Mouse (Mus musculus): ENCODE measurements around the gene Cacna2d3. TPM values are rescaled to one million over a fixed set of nuclear protein-coding genes. Genes with fewer than 3 reads are reported as not detected.

The Cacna2d3 gene
- total RNA-seq, 2 experiments from 2014 or later, result 81.8 to 88.4 TPM

DNA sequence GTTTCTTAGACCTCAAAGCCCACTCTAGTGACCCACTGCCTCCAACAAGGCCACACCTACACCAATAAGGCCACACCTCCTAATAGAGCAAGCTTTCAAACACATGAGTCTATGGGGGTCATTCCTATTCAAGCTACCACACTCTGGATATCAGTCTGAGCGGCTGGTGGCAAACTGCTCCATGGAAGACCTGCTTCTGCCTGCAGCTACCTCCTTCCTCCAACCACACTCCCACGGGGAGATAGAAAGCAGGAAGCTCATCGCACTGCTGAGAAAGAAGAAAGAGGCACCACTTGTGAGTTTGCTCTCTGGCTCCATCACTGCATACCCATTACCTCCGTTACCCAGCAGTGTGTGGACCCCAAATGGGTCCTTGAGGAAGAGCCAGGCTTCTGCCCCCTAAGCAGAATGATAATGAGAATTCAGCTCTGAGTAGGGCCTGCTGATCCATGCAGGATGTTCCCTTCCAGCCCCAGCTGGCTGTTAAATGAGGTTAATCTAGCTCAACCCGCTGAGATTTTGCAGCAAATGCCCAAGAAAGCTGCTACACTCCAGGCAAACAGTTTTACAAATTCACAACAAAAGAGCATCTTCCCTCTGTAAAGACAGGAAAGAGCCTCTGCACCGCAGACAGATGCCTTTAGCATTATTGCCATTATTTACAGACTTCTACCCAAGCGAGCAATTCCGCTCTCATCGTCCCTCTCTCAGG, 397.8 kb downstream of the Cacna2d3 start:
- intact Hi-C loops (cut with DNase I), result no loop called here
- DNase-seq (ENCODE audit: extremely low spot score in 1 of 2, low spot score in 2 of 2), result no peak

DNA sequence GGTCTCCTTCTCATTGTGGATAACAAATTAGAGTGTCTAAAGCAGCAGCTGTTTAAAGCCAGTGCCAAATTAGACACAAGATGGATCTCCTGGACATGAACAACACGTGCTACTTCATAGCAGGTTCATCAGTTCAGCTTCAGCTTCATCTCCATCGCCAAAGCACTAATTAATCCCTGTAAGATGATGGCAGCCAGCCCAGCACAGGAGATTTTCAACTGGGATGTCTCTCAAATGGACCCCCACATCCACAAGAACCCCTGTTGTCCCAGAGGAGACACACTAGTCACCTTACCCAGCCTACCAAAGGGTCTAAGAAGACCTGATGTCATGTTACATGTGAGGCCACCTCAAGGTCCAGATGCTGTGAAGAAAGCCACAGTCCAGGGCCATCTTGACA, 408.2 kb downstream of the Cacna2d3 start:
- DNase-seq (ENCODE audit: extremely low spot score in 1 of 2, low spot score in 2 of 2), result no peak
- intact Hi-C loops (cut with DNase I), result no loop called here

DNA sequence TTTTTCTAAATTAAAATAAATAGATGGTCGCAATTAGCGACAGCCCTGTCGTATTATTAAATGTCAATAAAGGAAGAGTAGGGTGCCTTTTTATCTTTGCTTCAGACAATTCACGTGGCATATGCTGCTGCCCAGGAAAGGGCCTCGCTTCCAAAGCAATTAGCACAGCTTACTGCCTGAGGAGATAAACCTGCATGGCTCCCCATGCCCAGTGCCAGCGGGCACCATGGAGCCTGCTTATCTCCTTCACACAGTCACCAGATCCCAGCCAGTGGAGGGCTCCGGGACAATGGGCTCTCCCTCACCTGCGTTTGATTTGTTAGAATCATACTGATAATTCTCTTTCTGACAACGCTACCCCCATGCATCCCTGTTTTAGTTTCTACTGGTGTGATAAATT, 416.0 kb downstream of the Cacna2d3 start:
- intact Hi-C loops (cut with DNase I), result no loop called here
- no peak for DNase-seq (ENCODE audit: extremely low spot score in 1 of 2, low spot score in 2 of 2)

DNA sequence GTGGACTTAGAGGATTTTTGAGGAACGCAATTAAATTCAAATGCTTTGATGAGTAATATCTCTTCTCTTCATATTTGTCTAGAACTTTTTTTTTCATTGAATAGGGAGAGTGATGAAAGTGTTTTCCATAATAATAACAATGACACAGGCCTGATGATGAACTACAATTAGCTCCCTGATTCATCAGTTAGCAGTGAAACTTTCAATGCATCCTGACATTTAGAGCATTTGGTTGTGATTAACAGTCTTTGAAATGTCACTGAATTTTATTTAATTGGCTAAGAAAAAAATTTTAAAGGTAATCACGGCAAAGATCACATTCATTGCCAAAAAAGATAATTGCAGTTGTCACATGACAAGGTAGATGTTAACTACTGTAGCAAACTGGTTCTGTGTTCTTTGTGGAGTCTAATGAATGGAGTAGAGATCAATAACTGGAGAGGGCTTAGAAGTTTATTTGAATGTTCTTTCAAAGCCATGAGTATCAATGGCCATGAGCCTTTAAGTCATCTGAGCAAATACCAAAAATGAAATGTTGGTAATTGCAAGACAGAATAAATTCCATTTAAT, 425.4 kb downstream of the Cacna2d3 start:
- intact Hi-C loops (cut with DNase I), result no loop called here
- no peak for DNase-seq (ENCODE audit: extremely low spot score in 1 of 2, low spot score in 2 of 2)

DNA sequence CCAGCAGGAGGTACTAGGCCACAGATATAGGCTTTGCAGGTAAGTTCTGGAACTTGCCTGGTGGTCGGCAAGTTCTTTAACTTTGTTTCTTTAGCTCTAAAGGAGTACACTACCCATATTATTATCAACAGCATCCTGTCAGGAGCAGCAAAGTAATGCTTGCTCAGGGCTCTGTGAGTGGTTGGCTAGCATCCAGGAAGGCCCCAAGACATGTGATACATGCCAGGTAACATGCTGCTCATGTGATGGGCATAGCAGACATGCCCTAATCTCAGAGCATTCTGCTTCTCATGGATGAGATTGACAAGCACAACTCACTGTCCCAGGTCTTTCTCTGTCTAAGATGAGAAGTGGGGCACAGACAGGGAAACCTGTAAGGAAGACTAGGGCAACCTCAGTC, 442.8 kb downstream of the Cacna2d3 start:
- DNase-seq (ENCODE audit: extremely low spot score in 1 of 2, low spot score in 2 of 2), result no peak
- intact Hi-C loops (cut with DNase I), result no loop called here

DNA sequence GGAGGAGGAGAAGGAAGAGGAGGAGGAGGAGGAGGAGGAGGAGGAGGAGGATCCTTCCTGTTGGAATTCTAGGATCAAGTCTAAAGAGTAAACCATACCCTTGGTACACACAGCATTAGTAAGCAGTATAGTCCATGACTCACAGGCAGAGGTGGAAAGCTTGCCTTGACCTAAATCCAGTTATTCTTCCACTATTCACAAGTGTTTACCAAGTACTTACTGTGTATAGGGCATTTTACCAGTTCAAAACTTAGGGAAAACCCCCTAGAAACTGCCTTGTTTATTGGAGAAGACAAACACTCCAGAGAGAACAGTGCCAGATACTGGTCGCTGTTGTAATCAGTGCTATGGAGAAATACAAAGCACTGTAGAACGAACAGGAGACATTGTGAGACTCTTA, 443.3 kb downstream of the Cacna2d3 start:
- no peak for DNase-seq (ENCODE audit: extremely low spot score in 1 of 2, low spot score in 2 of 2)
- intact Hi-C loops (cut with DNase I), result no loop called here

DNA sequence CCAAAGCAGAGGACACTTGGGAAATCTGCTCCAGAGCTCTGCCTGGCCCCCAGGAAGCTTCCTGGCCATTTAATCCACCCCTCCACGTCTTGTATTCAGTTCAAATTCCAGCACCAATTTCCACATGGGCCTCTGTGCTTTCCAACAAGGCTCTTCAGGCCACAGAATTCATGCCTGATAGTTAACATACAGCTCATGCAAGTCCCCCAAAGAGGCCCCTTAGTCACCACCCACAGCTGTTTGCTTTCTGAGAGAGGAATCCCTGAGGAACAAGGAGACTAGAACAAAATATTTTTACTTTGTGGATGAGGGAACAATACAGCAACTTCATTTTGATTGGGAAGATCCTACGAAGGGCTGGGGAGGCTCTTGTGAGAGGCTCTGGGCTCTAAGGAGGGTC, 444.0 kb downstream of the Cacna2d3 start:
- DNase-seq (ENCODE audit: extremely low spot score in 1 of 2, low spot score in 2 of 2), result no peak
- intact Hi-C loops (cut with DNase I), result no loop called here

DNA sequence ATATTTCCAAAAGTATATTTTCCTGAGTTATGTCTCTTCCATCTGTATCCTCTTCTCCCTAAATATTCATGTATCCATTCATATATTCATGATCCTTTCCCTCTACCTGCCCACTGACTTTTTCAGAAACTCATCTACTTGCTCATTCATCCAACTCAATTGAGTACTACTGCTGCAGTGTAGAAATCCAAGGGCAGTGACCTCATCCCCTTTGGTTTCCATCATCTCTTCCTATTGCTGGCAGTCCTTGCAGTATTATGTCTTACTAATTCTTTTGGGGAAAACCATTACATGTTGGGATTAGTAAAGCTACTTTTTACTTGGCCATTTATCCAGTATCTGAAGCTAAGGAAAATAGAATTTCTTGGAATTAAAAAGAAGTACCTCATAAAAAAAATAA, 447.8 kb downstream of the Cacna2d3 start:
- no peak for DNase-seq (ENCODE audit: extremely low spot score in 1 of 2, low spot score in 2 of 2)
- intact Hi-C loops (cut with DNase I), result no loop called here

DNA sequence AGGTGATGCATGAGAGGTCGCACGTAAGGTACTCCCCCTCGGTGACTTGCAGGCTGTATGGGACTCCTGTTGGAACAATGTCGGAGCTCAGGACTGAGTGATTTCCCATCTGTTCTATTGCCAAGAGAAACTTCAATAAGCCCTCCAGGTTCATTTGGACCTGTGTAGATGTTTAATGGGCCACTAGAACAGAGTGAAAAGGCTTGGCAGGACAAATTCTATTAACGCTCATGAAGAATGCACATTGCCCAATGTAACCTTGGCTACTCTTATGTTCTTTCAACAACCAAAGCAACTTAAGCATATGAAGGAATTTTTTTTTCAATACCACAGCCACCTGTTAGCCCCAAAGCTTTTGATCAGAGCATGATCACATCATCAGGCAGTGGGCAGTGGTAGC, 451.1 kb downstream of the Cacna2d3 start:
- intact Hi-C loops (cut with DNase I), result no loop called here
- DNase-seq (ENCODE audit: extremely low spot score in 1 of 2, low spot score in 2 of 2), result no peak

DNA sequence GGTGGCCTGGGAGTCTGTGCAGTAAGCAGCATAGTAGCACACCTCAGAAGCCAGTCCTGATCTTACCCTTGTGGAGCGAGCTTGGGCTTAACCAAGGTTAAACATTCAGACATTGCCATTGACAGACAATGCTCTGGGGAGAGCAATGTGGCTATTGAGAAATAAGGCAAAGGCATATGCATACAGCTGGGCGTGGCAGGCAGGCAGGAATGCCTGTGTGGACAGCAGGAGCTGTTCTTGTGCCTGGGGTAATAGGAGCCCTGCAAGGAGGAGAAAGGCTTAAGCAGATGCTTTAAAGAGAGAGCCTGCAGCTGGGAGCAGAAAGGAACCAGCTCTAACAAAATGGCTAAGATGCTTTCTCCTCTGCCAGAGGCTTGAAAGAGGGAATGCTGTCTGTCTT, 451.8 kb downstream of the Cacna2d3 start:
- intact Hi-C loops (cut with DNase I), result no loop called here
- DNase-seq (ENCODE audit: extremely low spot score in 1 of 2, low spot score in 2 of 2), result no peak

DNA sequence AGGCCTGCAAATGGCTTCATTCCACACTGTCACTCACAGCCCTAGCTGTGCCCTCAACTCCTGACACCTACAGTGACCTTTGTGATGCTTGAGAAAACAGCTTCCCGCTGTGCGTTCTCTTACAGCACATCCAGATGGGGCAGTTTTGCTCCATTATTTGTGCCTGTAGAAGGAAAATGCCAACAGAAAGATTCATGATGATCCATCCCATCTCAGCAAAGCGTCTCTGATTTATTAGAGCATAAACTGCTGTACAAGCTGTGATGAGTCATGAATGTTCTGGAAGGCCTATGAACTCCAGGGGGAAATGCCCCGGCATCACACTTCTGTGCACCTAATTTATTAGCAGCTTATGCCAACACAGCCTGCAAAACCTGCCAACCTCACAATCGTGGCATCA, 453.1 kb downstream of the Cacna2d3 start:
- intact Hi-C loops (cut with DNase I), result no loop called here
- DNase-seq (ENCODE audit: extremely low spot score in 1 of 2, low spot score in 2 of 2), result no peak

DNA sequence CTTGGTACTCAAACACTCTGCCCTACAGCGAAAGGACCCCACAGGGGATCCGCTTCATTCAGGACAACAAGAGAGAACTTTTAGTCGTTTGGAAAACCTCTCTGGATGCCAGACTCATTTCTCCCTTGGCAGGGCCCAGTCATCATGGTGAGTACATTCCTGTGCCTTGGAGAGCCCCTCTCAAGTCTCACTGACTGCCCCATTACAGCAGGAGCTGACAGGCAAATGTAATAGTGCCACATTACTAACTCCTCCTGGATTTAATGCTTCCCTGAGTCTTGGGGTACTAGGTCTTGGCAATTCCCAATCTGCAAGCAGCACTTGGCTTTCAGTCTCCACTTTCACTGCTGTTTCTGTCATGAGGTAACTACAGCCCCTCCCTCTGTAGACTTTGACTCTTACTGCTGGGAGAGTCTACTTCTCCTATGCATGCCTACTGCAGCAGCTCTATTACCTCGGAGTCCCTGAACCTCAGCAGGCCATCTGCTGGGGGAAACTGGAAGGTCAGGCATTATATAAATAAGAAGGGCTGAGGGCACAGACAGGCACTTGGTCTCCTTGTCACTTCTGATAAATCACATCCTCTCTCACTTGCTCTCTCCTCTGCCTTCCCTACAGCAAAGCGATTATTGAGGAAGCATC, 454.3 kb downstream of the Cacna2d3 start:
- no peak for DNase-seq (ENCODE audit: extremely low spot score in 1 of 2, low spot score in 2 of 2)
- intact Hi-C loops (cut with DNase I), result no loop called here

DNA sequence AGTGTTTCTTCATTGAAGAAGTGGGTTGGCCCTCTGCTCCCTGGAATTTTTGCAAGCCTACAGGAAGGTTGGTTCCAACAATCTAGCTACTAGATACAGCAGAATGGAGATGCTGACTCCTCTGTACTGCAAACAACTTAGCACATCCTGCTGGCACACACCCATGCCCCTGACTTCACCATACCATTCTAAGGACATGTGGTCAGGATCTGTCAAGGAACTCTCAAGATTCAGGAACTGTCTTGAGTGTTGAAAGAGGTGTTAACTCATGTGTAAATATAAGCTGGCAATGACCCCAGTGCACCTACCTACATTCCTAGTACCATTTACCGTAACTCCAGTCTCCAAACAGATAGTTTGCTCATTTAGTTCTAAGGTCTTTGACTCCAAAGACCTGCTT, 461.0 kb downstream of the Cacna2d3 start:
- intact Hi-C loops (cut with DNase I), result no loop called here

DNA sequence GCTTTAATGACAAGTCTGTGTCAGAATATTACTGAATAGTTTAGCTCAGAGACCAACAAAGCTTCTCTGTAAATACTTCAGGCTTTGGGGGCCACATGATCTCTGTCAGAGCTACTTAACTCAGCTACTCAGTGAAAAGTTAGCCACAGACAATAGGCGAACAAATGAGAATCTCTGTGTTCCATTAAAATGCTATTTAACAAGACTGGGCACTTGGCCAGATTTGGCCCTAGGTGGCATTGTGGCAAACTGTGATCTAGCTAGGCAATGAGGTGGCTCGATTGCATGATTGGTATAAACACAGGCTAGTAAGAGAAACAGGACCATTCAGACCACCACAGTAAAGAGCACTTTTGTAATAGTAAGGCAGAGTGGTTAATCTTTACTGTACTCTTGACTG, 478.1 kb downstream of the Cacna2d3 start:
- no peak for DNase-seq (ENCODE audit: extremely low spot score in 1 of 2, low spot score in 2 of 2)
- intact Hi-C loops (cut with DNase I), result no loop called here

More for the DNA sequence above, 461.0 kb downstream of the Cacna2d3 start:
- DNase-seq (ENCODE audit: extremely low spot score in 1 of 2, low spot score in 2 of 2), result no peak

DNA sequence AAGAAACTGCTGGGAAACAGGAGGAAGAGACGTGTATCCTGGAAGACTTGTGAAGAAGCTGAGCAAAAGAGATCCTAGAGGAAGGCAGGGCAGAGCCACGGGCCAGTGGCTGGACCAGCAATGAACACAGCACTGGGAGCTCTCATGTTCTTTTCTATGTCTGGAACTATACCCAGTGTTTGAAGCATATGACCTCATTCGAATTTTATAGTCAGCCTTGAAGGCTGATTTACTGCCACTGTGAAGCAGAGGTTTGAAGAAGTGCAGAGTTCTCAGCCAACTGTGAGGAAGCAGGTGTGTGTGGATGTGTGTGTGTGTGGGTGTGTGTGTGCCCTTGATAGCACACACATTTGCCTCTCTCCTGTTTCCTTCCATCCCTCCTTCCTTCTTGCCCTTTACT, 483.2 kb downstream of the Cacna2d3 start:
- intact Hi-C loops (cut with DNase I), result no loop called here
- DNase-seq (ENCODE audit: extremely low spot score in 1 of 2, low spot score in 2 of 2), result no peak

DNA sequence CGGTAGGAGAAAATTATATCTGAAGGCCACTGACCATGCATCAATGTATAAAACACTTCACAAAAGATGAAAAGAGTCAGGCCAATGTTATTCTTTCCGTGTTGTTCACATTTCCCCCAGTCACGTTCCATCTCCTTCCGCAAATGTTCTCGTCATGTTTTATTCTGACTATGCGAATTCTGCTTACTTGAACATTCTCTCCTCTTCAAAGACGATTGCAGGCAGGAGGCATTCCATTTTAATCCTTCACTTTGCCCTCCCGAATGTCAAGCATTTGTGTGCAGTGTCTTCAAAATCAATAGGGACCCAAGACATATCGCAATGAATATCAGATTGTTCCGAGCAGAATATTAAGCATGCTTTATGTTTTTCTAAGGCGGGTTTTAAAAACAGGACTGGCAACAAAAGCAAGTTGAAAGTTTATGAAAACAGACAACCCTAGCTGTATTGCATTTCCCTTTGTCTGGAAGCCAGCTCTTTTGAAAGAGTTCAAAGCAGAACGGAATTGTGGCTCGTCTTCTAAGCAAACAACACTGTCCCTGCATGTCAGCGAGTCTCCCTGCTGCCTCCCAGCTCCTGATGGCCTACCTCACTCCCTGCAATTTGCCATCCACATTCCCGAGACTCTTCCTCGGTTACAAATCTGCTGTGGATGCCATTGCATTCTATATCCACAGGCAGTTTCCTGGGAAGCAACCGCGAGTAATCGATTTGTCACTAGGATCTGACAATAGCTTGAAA, 492.5 kb downstream of the Cacna2d3 start:
- intact Hi-C loops (cut with DNase I), result no loop called here
- peak in 1 of 2 experiments; percentile 20 for DNase-seq (ENCODE audit: extremely low spot score in 1 of 2, low spot score in 2 of 2)

DNA sequence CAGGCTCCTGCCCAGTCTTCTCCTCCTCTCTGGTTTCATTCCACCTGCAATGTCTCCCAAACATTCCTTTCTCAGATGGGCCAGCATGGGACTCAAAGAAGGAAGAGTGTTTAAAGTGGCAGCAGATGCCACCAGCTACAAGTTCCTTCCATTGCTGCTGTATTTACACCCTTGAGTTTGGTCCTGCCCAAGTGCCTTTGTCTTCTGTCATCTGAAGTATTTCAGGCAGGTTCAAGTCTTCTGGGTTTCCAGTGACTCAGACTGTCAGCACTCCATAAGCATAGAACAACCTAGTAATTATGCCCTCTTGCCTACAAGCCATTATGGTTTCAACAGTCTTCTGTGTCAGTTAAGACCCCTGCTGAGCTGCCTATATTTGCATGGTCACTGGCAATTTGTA, 493.2 kb downstream of the Cacna2d3 start:
- DNase-seq (ENCODE audit: extremely low spot score in 1 of 2, low spot score in 2 of 2), result no peak

DNA sequence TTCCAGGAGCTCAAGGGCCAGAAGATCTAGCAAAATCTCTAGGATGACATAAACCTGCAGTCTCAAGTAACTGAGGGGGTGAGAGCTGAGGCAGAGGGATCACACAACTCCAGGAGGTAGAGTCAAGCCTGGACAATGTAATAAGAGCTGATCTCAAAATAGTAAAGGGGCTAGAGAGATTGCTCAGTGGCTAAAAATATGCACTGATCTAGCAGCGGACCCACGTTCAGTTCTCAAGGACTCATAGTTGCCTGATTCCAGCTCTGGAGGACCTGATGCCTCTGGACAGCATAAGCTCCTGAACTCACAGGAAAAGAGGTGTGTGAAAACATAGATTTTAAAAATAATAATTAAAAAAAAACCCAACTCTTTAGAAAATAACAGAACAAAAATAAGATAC, 493.7 kb downstream of the Cacna2d3 start:
- DNase-seq (ENCODE audit: extremely low spot score in 1 of 2, low spot score in 2 of 2), result no peak
- intact Hi-C loops (cut with DNase I), result no loop called here

More for the DNA sequence above, 493.2 kb downstream of the Cacna2d3 start:
- intact Hi-C loops (cut with DNase I), result no loop called here

DNA sequence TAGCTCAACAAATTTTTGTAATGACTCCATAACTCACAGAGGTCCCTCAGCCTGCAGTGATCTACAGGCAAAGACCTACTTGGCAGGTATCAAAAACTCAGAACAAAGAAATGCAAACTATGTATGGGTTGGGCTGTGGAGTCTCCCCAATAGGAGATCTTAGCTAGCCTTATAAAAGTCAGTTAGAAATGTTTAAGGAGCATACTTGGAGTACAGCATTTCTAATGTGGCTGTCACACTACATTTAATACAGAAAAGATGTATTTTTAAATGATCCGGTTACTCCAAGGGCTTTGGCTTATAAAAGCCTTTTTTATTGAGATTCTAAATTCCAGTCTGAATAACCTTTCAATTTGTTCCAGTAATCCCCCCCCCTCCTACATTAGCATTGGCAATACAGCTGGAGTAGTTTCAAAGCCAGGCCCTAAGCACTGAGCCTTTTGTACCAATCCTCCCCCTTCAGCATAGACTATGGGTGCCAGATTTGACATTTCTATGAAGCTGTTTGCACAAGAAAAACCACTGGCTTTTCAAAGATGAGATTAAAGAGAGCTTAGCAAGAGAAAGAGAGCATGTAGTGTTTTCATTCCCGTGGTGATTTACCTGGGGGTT, 495.8 kb downstream of the Cacna2d3 start:
- no peak for DNase-seq (ENCODE audit: extremely low spot score in 1 of 2, low spot score in 2 of 2)
- intact Hi-C loops (cut with DNase I), result no loop called here

Data from left cerebral cortex, postnatal 10 days (tissue).